In the genomic region with DNA sequence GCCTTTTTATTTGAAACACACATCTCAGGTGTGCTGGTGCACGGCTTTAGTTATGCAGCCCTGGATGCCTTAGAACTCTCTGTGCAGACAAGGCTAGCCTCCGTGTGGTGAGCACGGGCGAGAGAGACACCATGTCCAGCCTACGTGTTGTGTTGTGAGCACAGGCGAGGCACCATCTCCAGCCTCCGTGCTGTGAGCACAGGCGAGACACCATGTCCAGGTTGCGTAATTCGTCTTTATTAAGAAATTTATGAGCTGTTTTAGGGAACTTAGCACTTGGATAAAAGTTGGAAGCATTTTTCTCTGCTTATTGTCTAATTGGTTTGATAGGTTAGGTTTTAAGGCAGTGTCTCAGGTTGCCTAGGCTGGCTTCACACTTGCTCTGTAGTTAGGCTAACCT, we compare ENCODE assay signal across 14 mouse cellular contexts.
"Had no signal": no experiment of that assay in that cellular context is flagged by ENCODE, and none has a peak within 500 bp of the region (broad histone marks: within the 10 kb centered on the region; RNA-seq: fewer than 3 reads in every experiment).

No protein-coding gene starts in this region.

- H3K9me3 ChIP-seq: liver, embryonic 15.5 days; stomach, embryonic 15.5 days had no signal

- H3K27ac ChIP-seq: left cerebral cortex, adult 2 months; liver, embryonic 15.5 days; macrophage; stomach, embryonic 15.5 days had no signal

- H3K4me3 ChIP-seq: left cerebral cortex, adult 2 months; liver, embryonic 15.5 days; stomach, embryonic 15.5 days had no signal

- DNase-seq: kidney, postnatal 14 days; kidney, postnatal 4 days; layer of hippocampus, postnatal 36 days; lung, adult 2 months; midbrain, embryonic 14.5 days; right cerebral cortex, adult 18-20 months; right cerebral cortex, postnatal 14 days; right cerebral cortex, postnatal 4 days; spleen, adult 18-20 months; thymus, postnatal 25 days had no signal

- H3K36me3 ChIP-seq: liver, embryonic 15.5 days; stomach, embryonic 15.5 days had no signal

- H3K27me3 ChIP-seq: liver, embryonic 15.5 days; stomach, embryonic 15.5 days had no signal
